Mouse (Mus musculus): ENCODE results near the gene Hspb9. TPM values are rescaled to one million over a fixed set of nuclear protein-coding genes. Genes with fewer than 3 reads are reported as not detected.
A peak's percentile ranks its signal among the peaks of the same experiment; 100 is the strongest.

The Hspb9 gene
- polyA plus RNA-seq, 1 experiment from 2014 or later = not detected

DNA sequence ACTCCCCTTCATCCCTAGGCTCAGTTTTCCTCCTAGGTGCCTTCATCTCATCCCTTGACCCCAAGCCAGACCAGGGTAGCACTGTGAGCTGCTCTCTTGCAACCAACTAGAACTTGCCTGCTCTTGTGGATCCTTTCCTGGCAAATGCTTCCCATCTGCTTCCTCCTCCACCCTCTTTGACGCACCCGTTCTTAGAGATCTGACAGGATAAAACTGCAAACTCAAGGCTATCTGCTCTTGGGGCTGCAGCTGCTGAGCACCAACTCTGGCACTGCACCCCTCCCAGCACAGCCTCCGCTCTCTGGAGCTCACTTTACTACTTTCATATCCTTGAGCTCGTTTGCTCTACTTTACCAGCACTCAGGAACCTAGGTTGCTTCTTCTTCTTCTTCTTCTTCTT, 35.0 kb downstream of the Hspb9 start:
- Histone ChIP-seq H3K9me3 (no peaks in the 10 kb centered on the region), H3K36me3 (no peaks in the 10 kb centered on the region), H3K4me3 (replicated peaks) (no peak overlapping the region), H3K4me2 (no peak overlapping the region), H3K9ac (replicated peaks) (no peak overlapping the region), H3K4me1 (replicated peaks) (no peaks in the 10 kb centered on the region), H3K27ac (no peak overlapping the region), H3K27me3 (peaks cover 73% of the 10 kb centered on the region)
- ATAC-seq (ENCODE audit: insufficient number of reproducible peaks, insufficient read depth, low FRiP score, low TSS enrichment, low read depth) = no peak
- 82% methylated on average over 4 of the region's 4 CpGs for WGBS

DNA sequence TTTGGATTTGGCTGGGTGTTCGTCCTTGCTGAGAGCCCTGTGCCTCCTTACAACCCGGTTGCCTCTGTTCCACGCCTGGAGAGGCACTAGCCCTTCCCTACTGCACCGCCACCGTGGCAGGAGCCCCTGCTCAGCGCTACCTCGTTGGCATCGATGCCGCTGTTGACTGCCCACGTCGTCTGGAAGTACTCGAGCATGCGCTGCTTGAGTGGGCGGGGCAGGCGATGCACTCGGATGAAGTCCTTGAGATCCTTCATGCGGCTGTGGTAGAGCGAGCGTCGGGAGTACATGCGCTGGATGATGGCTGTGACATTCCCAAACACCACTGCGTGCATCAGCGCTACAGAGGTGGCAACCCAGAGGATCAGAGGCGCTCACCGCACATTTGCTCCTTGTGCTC, 35.8 kb downstream of the Hspb9 start:
- Histone ChIP-seq H3K4me3 (replicated peaks) (no peak overlapping the region), H3K9ac (replicated peaks) (no peak overlapping the region), H3K36me3 (no peaks in the 10 kb centered on the region), H3K27ac (no peak overlapping the region), H3K27me3 (peaks cover 76% of the 10 kb centered on the region), H3K4me1 (replicated peaks) (no peaks in the 10 kb centered on the region), H3K4me2 (no peak overlapping the region), H3K9me3 (no peaks in the 10 kb centered on the region)
- 40% methylated on average over 25 of the region's 25 CpGs for WGBS
- no peak for ATAC-seq (ENCODE audit: insufficient number of reproducible peaks, insufficient read depth, low FRiP score, low TSS enrichment, low read depth)

DNA sequence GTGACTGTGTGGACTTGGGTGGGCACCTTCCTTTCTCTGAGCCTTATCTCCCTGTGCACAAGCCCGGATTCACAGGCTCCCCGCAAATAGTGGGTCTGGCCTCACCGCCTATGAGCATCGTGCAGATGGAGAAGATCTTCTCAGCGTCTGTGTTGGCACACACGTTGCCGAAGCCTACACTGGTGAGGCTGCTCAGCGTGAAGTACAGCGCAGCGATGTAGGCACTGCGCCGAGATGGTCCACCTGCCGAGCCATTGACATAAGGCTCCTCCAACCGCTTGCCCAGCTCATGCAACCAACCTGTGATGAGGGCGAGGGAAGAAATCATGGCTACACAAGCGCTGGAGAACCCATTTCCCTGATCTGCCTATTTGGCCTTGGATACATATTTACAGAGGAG, 36.5 kb downstream of the Hspb9 start:
- no peak overlapping the region for H3K27ac ChIP-seq
- no peak for ATAC-seq (ENCODE audit: insufficient number of reproducible peaks, insufficient read depth, low FRiP score, low TSS enrichment, low read depth)
- 89% methylated on average over 16 of the region's 16 CpGs for WGBS
- H3K9me3 ChIP-seq = no peaks in the 10 kb centered on the region
- H3K27me3 ChIP-seq = peaks cover 80% of the 10 kb centered on the region
- no peak overlapping the region for H3K4me2 ChIP-seq
- H3K4me3 ChIP-seq (replicated peaks) = no peak overlapping the region
- H3K9ac ChIP-seq (replicated peaks) = no peak overlapping the region
- no peaks in the 10 kb centered on the region for H3K36me3 ChIP-seq
- H3K4me1 ChIP-seq (replicated peaks) = no peaks in the 10 kb centered on the region

DNA sequence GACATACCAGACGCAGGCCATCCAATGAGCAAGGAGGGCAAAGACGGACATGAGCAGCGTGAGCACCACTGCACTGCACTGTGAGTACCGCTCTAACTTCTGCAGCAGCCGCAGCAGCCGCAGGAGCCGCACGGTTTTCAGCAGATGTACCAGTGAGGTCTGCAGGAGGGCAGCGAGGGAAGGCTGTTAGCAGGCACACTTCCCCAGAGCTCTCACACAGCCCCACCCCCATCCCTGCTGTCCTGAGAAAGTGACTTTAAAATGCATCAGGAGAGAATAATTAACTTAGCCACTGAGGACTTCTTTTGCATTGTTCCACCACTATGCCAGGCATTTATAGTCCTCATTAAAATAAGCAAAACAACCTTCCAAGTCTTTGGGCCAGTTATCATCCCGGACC, 38.6 kb downstream of the Hspb9 start:
- Histone ChIP-seq H3K36me3 (no peaks in the 10 kb centered on the region), H3K4me3 (replicated peaks) (no peak overlapping the region)
- no peak for ATAC-seq (ENCODE audit: insufficient number of reproducible peaks, insufficient read depth, low FRiP score, low TSS enrichment, low read depth)

DNA sequence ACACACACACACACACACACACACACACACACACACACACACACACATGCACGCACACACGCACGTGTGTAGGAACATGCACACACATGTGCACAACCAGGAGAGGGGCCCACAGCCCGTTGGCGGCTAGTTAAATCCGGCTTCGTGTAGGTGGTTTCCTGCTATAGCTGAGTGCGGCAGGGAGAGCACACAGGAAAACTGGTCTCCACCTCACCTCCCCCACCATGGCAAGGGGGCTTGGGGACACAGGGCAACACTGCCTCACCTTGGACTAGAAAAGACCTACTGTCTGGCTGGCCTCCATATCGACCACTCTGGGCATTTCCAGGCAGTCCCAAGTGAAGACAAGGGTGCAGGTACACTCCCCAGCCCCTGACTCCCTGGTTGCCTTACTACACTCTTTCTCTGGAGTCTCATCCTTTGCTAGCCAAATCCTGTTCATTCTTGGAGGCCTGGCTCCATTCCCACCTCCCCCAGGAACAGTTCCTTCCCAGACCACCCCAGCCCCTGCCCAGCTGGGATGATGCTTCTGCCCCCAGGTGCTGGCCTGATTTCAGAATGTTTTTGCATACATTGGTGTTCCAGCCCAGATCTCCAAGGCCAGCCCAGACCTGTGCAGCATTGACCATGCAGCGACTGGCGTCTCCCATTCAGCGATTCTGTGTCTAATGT, 40.5 kb downstream of the Hspb9 start:
- Histone ChIP-seq H3K4me1 (replicated peaks) (peaks cover 3% of the 10 kb centered on the region; the same call in 1 of the 2 replicates), H3K9me3 (no peaks in the 10 kb centered on the region), H3K9ac (replicated peaks) (no peak overlapping the region), H3K4me2 (no peak overlapping the region), H3K27ac (no peak overlapping the region), H3K36me3 (no peaks in the 10 kb centered on the region), H3K4me3 (replicated peaks) (no peak overlapping the region), H3K27me3 (peaks cover 74% of the 10 kb centered on the region)
- WGBS = 81% methylated on average over 12 of the region's 12 CpGs
- no peak for ATAC-seq (ENCODE audit: insufficient number of reproducible peaks, insufficient read depth, low FRiP score, low TSS enrichment, low read depth)

More for the DNA sequence above, 38.6 kb downstream of the Hspb9 start:
- H3K4me2 ChIP-seq = no peak overlapping the region
- WGBS = 24% methylated on average over 10 of the region's 10 CpGs
- no peak overlapping the region for H3K27ac ChIP-seq
- H3K27me3 ChIP-seq = peaks cover 73% of the 10 kb centered on the region
- no peaks in the 10 kb centered on the region for H3K4me1 ChIP-seq (replicated peaks)
- no peak overlapping the region for H3K9ac ChIP-seq (replicated peaks)
- H3K9me3 ChIP-seq = no peaks in the 10 kb centered on the region

DNA sequence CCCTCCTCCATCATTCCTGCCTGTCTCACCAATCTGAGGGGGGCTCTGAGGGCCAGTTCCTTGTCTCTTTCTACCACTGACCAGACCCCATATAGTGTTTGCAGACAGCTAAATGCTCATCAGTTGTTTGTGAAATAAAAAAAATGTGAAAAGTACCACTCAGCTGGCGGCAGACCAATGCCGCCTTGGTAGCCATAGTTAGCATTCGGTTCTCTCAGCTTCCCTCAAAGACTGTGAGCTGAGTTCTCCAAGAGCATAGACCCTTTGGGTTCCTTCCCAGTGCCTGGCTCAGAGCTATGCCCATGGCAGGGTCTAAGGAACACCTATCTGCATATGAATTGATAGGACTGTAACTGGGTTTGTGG, 41.0 kb downstream of the Hspb9 start:
- no peak overlapping the region for H3K27ac ChIP-seq
- H3K4me2 ChIP-seq = no peak overlapping the region
- H3K4me1 ChIP-seq (replicated peaks) = peaks cover 7% of the 10 kb centered on the region
- H3K4me3 ChIP-seq (replicated peaks) = no peak overlapping the region
- no peak for ATAC-seq (ENCODE audit: insufficient number of reproducible peaks, insufficient read depth, low FRiP score, low TSS enrichment, low read depth)
- peaks cover 74% of the 10 kb centered on the region for H3K27me3 ChIP-seq
- WGBS = 92% methylated on average over 3 of the region's 3 CpGs
- no peaks in the 10 kb centered on the region for H3K36me3 ChIP-seq
- no peaks in the 10 kb centered on the region for H3K9me3 ChIP-seq
- H3K9ac ChIP-seq (replicated peaks) = no peak overlapping the region

DNA sequence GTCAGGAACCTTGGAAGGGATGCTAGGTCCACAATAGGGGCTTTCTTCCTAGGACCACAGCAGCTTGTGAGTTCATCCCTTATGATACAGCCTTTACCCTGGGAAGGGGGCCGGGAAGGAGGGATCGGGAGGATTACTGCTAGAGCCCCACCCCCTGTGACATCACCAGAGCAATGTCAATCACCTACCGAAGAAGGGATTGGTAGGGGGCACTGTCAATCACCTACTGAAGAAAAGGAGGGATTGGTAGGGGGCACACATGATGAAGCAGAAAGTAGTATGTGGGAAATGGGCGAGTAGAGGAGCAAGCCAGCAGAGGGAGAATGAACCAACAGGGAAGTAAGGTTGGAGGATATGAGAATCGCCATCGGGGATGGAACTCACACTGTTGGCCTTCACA, 42.8 kb downstream of the Hspb9 start:
- Histone ChIP-seq H3K36me3 (no peaks in the 10 kb centered on the region), H3K4me2 (no peak overlapping the region), H3K27me3 (peaks cover 78% of the 10 kb centered on the region), H3K9ac (replicated peaks) (no peak overlapping the region), H3K9me3 (no peaks in the 10 kb centered on the region), H3K27ac (no peak overlapping the region), H3K4me3 (replicated peaks) (no peak overlapping the region), H3K4me1 (replicated peaks) (peaks cover 14% of the 10 kb centered on the region)
- no peak for ATAC-seq (ENCODE audit: insufficient number of reproducible peaks, insufficient read depth, low FRiP score, low TSS enrichment, low read depth)
- WGBS = 62% methylated on average over 6 of the region's 6 CpGs

DNA sequence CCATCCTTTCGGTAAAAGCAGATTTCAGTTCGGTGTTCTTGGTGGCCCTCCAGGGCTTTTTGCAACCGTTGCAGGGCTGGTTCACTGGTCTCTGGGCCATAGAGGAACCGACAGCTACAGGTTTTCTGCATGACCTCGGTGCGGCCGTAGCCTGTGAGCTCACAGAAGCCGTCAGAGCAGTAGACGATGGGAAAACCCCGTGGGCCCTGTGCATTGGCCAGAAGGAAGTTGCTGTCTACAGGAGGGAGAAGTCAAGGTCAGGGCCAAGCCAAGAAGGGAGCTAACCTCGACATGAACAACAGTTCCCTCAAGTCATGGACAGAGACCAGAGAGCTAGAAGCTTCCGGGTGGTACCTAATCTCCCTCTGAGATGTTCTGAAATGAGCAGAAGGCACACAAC, 43.9 kb downstream of the Hspb9 start:
- WGBS = 87% methylated on average over 12 of the region's 12 CpGs
- H3K4me2 ChIP-seq = no peak overlapping the region

DNA sequence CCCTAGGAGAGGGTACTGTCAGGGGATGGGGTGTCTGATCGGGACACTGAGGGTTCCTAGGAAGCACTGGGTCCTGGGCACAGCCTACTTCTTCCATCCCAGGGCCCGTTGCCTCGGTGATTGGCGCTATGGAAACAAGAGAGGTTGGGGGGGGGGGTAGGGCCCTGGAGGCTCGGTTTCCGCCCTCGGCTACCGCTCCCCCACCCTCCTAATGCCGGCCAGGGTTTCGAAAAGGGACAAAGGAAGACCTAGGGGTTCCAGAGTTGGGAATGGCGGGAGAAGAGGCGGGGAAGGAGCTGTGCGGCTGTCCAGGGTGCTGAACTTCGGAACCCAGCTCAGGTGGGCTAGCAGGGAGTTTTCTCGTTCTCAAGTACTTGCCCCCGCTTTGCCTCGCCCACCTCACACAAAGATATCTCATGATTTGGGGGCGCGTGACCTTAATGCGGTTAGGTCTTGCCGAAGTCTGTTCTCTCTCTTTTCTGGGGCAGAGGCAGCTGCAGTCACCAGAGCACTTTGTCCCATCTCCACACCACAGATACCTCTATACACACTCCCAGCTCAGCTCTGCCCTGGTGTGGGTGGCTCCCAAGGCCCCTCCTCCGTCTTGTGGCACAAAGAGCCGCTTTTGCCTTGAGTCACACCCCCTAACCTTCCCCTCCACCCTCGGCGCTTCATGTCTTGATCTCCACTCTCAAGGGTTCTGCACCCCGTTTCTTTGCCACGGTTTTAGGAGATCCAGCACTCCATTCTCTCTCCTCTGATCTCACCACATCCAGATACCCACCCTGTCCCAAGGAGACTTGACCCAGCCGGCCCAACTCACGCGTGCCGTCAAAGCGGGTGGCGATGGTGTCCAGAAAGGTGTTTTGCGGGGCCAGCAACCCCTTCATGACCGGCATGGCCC, 45.3 kb downstream of the Hspb9 start:
- Histone ChIP-seq H3K9ac (replicated peaks) (no peak overlapping the region), H3K4me1 (replicated peaks) (peaks cover 20% of the 10 kb centered on the region), H3K4me3 (replicated peaks) (peak overlapping the region; percentile 26), H3K36me3 (no peaks in the 10 kb centered on the region), H3K4me2 (peak overlapping the region; percentile 55), H3K9me3 (no peaks in the 10 kb centered on the region), H3K27me3 (peaks cover 76% of the 10 kb centered on the region), H3K27ac (no peak overlapping the region)
- 2% methylated on average over 35 of the region's 35 CpGs for WGBS
- no peak for ATAC-seq (ENCODE audit: insufficient number of reproducible peaks, insufficient read depth, low FRiP score, low TSS enrichment, low read depth)

More for the DNA sequence above, 43.9 kb downstream of the Hspb9 start:
- Histone ChIP-seq H3K4me3 (replicated peaks) (no peak overlapping the region), H3K27me3 (peaks cover 78% of the 10 kb centered on the region), H3K9me3 (no peaks in the 10 kb centered on the region), H3K4me1 (replicated peaks) (peaks cover 20% of the 10 kb centered on the region), H3K9ac (replicated peaks) (no peak overlapping the region), H3K27ac (no peak overlapping the region), H3K36me3 (no peaks in the 10 kb centered on the region)
- ATAC-seq (ENCODE audit: insufficient number of reproducible peaks, insufficient read depth, low FRiP score, low TSS enrichment, low read depth) = no peak

DNA sequence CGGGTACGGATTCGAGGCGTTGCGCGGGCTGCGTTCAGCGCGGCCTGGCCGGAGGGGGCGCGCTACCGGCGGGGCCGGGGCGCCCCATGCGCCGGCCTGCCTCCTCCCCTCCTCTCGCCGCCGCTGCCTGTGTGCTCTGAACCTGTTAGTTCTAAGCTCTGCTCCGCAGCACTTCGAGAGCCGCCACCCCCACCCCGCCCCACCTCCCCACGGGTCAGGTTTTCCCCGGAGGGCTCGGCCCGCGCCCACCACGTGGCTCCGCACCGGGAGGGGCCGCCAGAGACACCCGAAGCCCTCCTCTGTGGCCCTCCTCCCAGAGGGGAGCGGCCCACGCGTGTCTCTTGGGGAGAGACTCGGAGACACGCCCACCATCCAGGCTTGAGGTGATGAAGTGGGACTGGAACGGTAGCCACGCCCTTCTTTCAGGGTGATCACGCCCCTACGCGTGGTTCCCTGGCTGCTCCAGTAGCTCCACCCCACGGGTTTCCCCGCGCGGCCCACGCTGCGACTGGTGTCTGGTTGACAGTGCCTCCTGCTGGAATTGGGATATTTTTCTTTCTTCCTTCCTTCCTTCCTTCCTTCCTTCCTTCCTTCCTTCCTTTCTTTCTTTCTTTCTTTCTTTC, 46.1 kb downstream of the Hspb9 start, which contains the start of gene Kcnh4:
Gene Kcnh4, minus strand, starts transcription at position 332 of the 623 bp plus-strand sequence.
- ATAC-seq (ENCODE audit: insufficient number of reproducible peaks, insufficient read depth, low FRiP score, low TSS enrichment, low read depth) = no peak
- Histone ChIP-seq H3K9ac (replicated peaks) (no peak within 1 kb of the TSS), H3K27ac (no peak within 1 kb of the TSS), H3K4me3 (replicated peaks) (peak within 1 kb of the TSS; percentile 26), H3K9me3 (no peaks in the 10 kb centered on the region), H3K4me2 (peak within 1 kb of the TSS; percentile 55), H3K36me3 (no peaks in the 10 kb centered on the region), H3K27me3 (peaks cover 74% of the 10 kb centered on the region), H3K4me1 (replicated peaks) (peaks cover 20% of the 10 kb centered on the region)
- under 1% methylated on average over 51 of the region's 51 CpGs for WGBS

DNA sequence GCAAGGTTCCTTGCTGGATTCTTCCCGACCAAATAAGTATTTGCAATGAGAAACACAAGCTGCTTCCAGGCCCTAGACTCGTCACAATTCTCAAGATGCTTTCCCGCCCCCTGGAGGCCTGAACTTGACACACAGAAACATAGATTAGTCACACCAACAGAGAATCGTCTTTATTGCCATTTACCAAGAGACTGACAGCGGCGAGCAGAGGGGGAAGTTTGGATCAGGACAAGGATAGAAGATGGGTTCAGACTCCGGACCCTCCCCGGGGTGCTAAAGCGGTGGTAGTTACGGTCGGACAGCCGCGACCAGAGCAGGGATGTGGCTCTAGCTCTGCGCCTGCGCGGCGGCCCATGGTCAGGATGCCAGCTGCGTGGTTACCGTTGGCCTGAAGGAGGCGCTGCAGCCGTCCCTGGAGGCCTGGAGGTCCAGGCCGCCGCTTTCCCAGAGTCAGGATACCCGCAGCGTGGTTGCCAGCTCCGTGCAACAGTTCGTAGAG, 47.9 kb downstream of the Hspb9 start:
- peaks cover 64% of the 10 kb centered on the region for H3K27me3 ChIP-seq
- no peaks in the 10 kb centered on the region for H3K9me3 ChIP-seq
- no peak for ATAC-seq (ENCODE audit: insufficient number of reproducible peaks, insufficient read depth, low FRiP score, low TSS enrichment, low read depth)
- peak overlapping the region; percentile 50; the same call in 1 of the 2 replicates for H3K9ac ChIP-seq (replicated peaks)
- WGBS = under 1% methylated on average over 27 of the region's 27 CpGs
- no peak overlapping the region for H3K27ac ChIP-seq
- peak overlapping the region; percentile 71 for H3K4me2 ChIP-seq
- peaks cover 20% of the 10 kb centered on the region for H3K4me1 ChIP-seq (replicated peaks)
- no peaks in the 10 kb centered on the region for H3K36me3 ChIP-seq
- H3K4me3 ChIP-seq (replicated peaks) = peak overlapping the region; percentile 39

All from limb, embryonic 12.5 days (tissue).